Mouse (Mus musculus) midbrain, embryonic 14.5 days (tissue): ENCODE data around the gene Myh14. TPM values are rescaled to one million over a fixed set of nuclear protein-coding genes. Genes with fewer than 3 reads are reported as not detected.

Experiments used
- ATAC-seq: fragments of 200-750 bp; cut with Nextera tagmentation; 2 replicates; pipeline ENCODE4 v1.8.0; 2017; ENCODE audit warnings: moderate number of reproducible peaks, moderate library complexity; ENCODE audit not compliant: low FRiP score, low TSS enrichment
- DNase-seq: peaks from one replicate; pipeline ENCODE4 v3.0.0-alpha.2; 2015
- H3K27ac ChIP-seq: fragments of 300-500 bp; sonication (generic); replicated peaks from 2 replicates; pipeline ENCODE4 v1.5.1; 2014; ENCODE audit warnings: mild to moderate bottlenecking, low read depth, low read length, moderate library complexity
- H3K27me3 ChIP-seq: fragments of 300-500 bp; sonication (generic); 2 replicates; pipeline ENCODE4 v1.6.1; 2014; ENCODE audit warnings: low read length, control low read depth, mixed read lengths; ENCODE audit not compliant: control insufficient read depth, insufficient read depth
- H3K36me3 ChIP-seq: fragments of 300-500 bp; sonication (generic); 2 replicates; pipeline ENCODE4 v1.6.1; 2014; ENCODE audit warnings: low read length, control low read depth; ENCODE audit not compliant: control insufficient read depth, insufficient read depth
- H3K4me1 ChIP-seq: fragments of 300-500 bp; sonication (generic); 2 replicates; pipeline ENCODE4 v1.6.1; 2014; ENCODE audit warnings: mild to moderate bottlenecking, antibody characterized with exemption, low read length, control low read depth; ENCODE audit not compliant: control insufficient read depth, insufficient read depth
- H3K4me2 ChIP-seq: fragments of 300-500 bp; sonication (generic); 2 replicates; pipeline ENCODE4 v1.6.1; 2014; ENCODE audit warnings: mild to moderate bottlenecking, low read length, moderate library complexity
- H3K4me3 ChIP-seq: fragments of 300-500 bp; sonication (generic); replicated peaks from 2 replicates; pipeline ENCODE4 v1.5.1; 2014; ENCODE audit warnings: low read depth, low read length
- H3K9ac ChIP-seq: fragments of 300-500 bp; sonication (generic); replicated peaks from 2 replicates; pipeline ENCODE4 v1.6.1; 2014; ENCODE audit warnings: mild to moderate bottlenecking, low read length, moderate library complexity
- H3K9me3 ChIP-seq: fragments of 300-500 bp; sonication (generic); 2 replicates; pipeline ENCODE4 v1.6.1; 2016; ENCODE audit warnings: low read length, control low read depth, mixed read lengths; ENCODE audit not compliant: control insufficient read depth
- WGBS: fragments of 180-500 bp; shearing (Covaris S2); extraction: QIAGEN DNeasy Blood & Tissue Kit; methylation state at CpG from one replicate; pipeline ENCODE4 v1.1.7; 2014; 5-methylcytosine and 5-hydroxymethylcytosine counted together
- polyA plus RNA-seq: library from polyadenylated mRNA; unstranded; fragments of >200 nt; fragmentation: Nextera tagmentation; extraction: Ambion mirVana; gene quantifications from 2 replicates; pipeline ENCODE4 v1.2.1, GENCODE M21; 2014

Myh14 gene
- polyA plus RNA-seq, 1 experiment from 2014 or later, result 2.7 TPM

- H3K9ac ChIP-seq, result no peak overlapping the region
- H3K4me1 ChIP-seq, result no peaks in the 10 kb centered on the region
- 0 out of 2 replicates have a peak, but pooled peaks cover 5% of the 10 kb centered on the region for H3K9me3 ChIP-seq
- DNase-seq (no peak), ATAC-seq (no peak)
- H3K4me2 ChIP-seq, result no peak overlapping the region
- WGBS, result 81% methylated on average over 3 of the region's 3 CpGs
- no peaks in the 10 kb centered on the region for H3K27me3 ChIP-seq
- H3K27ac ChIP-seq, result no peak overlapping the region
- no peak overlapping the region for H3K4me3 ChIP-seq
- no peaks in the 10 kb centered on the region for H3K36me3 ChIP-seq
Measured at GRCm38 (mm10) chr7:44624543-44624826, 46.2 kb downstream of the Myh14 start.

- 36% methylated on average over 18 of the region's 18 CpGs for WGBS
Measured at GRCm38 (mm10) chr7:44623714-44624542, 46.7 kb downstream of the Myh14 start.

GRCm38 (mm10) chr7:44617059-44617458 is 53.6 kb downstream of the Myh14 start:
- 80% methylated on average over 3 of the region's 3 CpGs for WGBS
- H3K27ac ChIP-seq, result no peak overlapping the region
- H3K36me3 ChIP-seq, result no peaks in the 10 kb centered on the region
- ATAC-seq, result no peak
- 0 out of 2 replicates have a peak, but pooled peaks cover 2% of the 10 kb centered on the region for H3K27me3 ChIP-seq
- H3K4me1 ChIP-seq, result no peaks in the 10 kb centered on the region
- no peak overlapping the region for H3K4me2 ChIP-seq
- 0 out of 2 replicates have a peak, but pooled peaks cover 7% of the 10 kb centered on the region for H3K9me3 ChIP-seq
- H3K4me3 ChIP-seq, result no peak overlapping the region
- no peak overlapping the region for H3K9ac ChIP-seq
- no peak for DNase-seq

More at GRCm38 (mm10) chr7:44623714-44624542, 46.7 kb downstream of the Myh14 start:
- 0 out of 2 replicates have a peak, but pooled peaks cover 7% of the 10 kb centered on the region for H3K9me3 ChIP-seq
- no peak overlapping the region for H3K27ac ChIP-seq
- no peaks in the 10 kb centered on the region for H3K4me1 ChIP-seq
- no peaks in the 10 kb centered on the region for H3K36me3 ChIP-seq
- no peak overlapping the region for H3K4me2 ChIP-seq
- DNase-seq, result no peak
- H3K4me3 ChIP-seq, result no peak overlapping the region
- H3K27me3 ChIP-seq, result no peaks in the 10 kb centered on the region
- ATAC-seq, result no peak
- H3K9ac ChIP-seq, result no peak overlapping the region

GRCm38 (mm10) chr7:44615987-44616386 is 54.7 kb downstream of the Myh14 start:
- Histone ChIP-seq H3K9ac (no peak overlapping the region), H3K36me3 (no peaks in the 10 kb centered on the region), H3K4me1 (no peaks in the 10 kb centered on the region), H3K9me3 (0 out of 2 replicates have a peak, but pooled peaks cover 7% of the 10 kb centered on the region), H3K4me2 (no peak overlapping the region), H3K27me3 (0 out of 2 replicates have a peak, but pooled peaks cover 2% of the 10 kb centered on the region), H3K4me3 (no peak overlapping the region), H3K27ac (no peak overlapping the region)
- no peak for DNase-seq
- no peak for ATAC-seq
- 84% methylated on average over 14 of the region's 14 CpGs for WGBS

- Histone ChIP-seq H3K36me3 (no peaks in the 10 kb centered on the region), H3K4me3 (no peak overlapping the region), H3K27me3 (0 out of 2 replicates have a peak, but pooled peaks cover 2% of the 10 kb centered on the region), H3K9me3 (0 out of 2 replicates have a peak, but pooled peaks cover 7% of the 10 kb centered on the region), H3K4me1 (no peaks in the 10 kb centered on the region), H3K4me2 (no peak overlapping the region), H3K9ac (no peak overlapping the region), H3K27ac (no peak overlapping the region)
- ATAC-seq (no peak), DNase-seq (no peak)
- WGBS, result 17% methylated on average over 10 of the region's 10 CpGs
Measured at GRCm38 (mm10) chr7:44615309-44615708, 55.3 kb downstream of the Myh14 start.

- Histone ChIP-seq H3K27ac (no peak overlapping the region), H3K4me3 (0 out of 2 replicates have a peak overlapping the region, but pooled peaks have one; percentile 0), H3K36me3 (no peaks in the 10 kb centered on the region), H3K4me2 (peak overlapping the region; percentile 31), H3K9ac (no peak overlapping the region), H3K4me1 (no peaks in the 10 kb centered on the region), H3K27me3 (0 out of 2 replicates have a peak, but pooled peaks cover 2% of the 10 kb centered on the region), H3K9me3 (no peaks in the 10 kb centered on the region)
- 6% methylated on average over 20 of the region's 20 CpGs for WGBS
- DNase-seq, result no peak
- ATAC-seq, result no peak
Measured at GRCm38 (mm10) chr7:44614041-44614688, 56.5 kb downstream of the Myh14 start.

GRCm38 (mm10) chr7:44612192-44612591 is 58.5 kb downstream of the Myh14 start:
- Histone ChIP-seq H3K4me3 (no peak overlapping the region), H3K27me3 (peaks cover 3% of the 10 kb centered on the region; the same call in 1 of the 2 replicates), H3K9me3 (no peaks in the 10 kb centered on the region), H3K4me2 (no peak overlapping the region), H3K36me3 (no peaks in the 10 kb centered on the region), H3K4me1 (no peaks in the 10 kb centered on the region), H3K9ac (no peak overlapping the region), H3K27ac (no peak overlapping the region)
- no peak for DNase-seq
- 79% methylated on average over 7 of the region's 7 CpGs for whole genome bisulfite sequencing
- no peak for ATAC-seq

GRCm38 (mm10) chr7:44606171-44606901 is 64.3 kb downstream of the Myh14 start:
- no peak for ATAC-seq

More at GRCm38 (mm10) chr7:44606171-44606901, 64.3 kb downstream of the Myh14 start:
- no peaks in the 10 kb centered on the region for H3K36me3 ChIP-seq
- peak overlapping the region; percentile 12; the same call in 1 of the 2 replicates for H3K4me2 ChIP-seq
- no peak overlapping the region for H3K9ac ChIP-seq
- no peaks in the 10 kb centered on the region for H3K9me3 ChIP-seq
- peaks cover 19% of the 10 kb centered on the region for H3K4me1 ChIP-seq
- peak; percentile 2 for DNase-seq
- H3K4me3 ChIP-seq, result no peak overlapping the region
- no peak overlapping the region for H3K27ac ChIP-seq
- H3K27me3 ChIP-seq, result peaks cover 36% of the 10 kb centered on the region
- WGBS, result 9% methylated on average over 29 of the region's 29 CpGs
